In the genomic region with DNA sequence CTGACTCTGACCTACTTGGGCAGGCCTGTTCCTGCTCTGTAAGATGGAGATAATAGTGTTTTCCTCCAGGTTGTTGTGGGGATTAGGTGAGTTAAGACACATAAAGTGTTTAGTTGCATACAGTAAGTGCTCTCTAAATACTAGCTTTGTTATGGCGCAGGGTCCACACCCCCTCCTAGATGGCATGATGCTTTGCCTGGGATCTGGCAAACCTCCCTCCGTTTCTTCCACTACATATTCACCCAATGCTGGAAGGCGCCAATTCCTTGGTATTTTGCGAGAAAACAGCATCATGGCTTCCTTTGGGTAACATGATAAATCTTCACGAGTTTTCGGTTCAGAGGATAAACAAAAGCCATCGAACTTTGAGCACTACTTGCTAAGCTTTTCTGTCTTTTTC, we compare ENCODE assay signal across 8 mouse cellular contexts. TPM values are rescaled to one million over a fixed set of nuclear protein-coding genes. Genes with fewer than 3 reads are reported as not detected.
A peak's percentile ranks its signal among the peaks of the same experiment; 100 is the strongest.
DNase-seq lines count a peak whose midpoint lies in the region; ATAC-seq lines count a peak whose summit lies in the region.

No protein-coding gene starts in this region.

- no peak overlapping the region for H3K27ac ChIP-seq in neural tube, embryonic 12.5 days
- no peak overlapping the region for H3K27ac ChIP-seq in limb, embryonic 13.5 days
- H3K27ac ChIP-seq in neural tube, embryonic 15.5 days (replicated peaks), result 0 out of 2 replicates have a peak overlapping the region, but pooled peaks have one; percentile 89

- peaks cover 25% of the 10 kb centered on the region for H3K4me1 ChIP-seq in neural tube, embryonic 12.5 days
- H3K4me1 ChIP-seq in limb, embryonic 13.5 days, result peaks cover 24% of the 10 kb centered on the region
- H3K4me1 ChIP-seq in neural tube, embryonic 15.5 days, result peaks cover 49% of the 10 kb centered on the region

- WGBS in neural tube, embryonic 12.5 days, result 91% methylated on average over 7 of the region's 7 CpGs
- WGBS in limb, embryonic 13.5 days, result 86% methylated on average over 7 of the region's 7 CpGs
- 90% methylated on average over 7 of the region's 7 CpGs for WGBS in neural tube, embryonic 15.5 days

- H3K9ac ChIP-seq in neural tube, embryonic 12.5 days, result no peak overlapping the region
- H3K9ac ChIP-seq in limb, embryonic 13.5 days, result peak overlapping the region; percentile 77; the same call in 1 of the 2 replicates
- peak overlapping the region; percentile 80; the same call in 1 of the 2 replicates for H3K9ac ChIP-seq in neural tube, embryonic 15.5 days (replicated peaks)

- peak; percentile 71 for DNase-seq in heart, adult 11 months
- DNase-seq in heart, postnatal 25 days (ENCODE audit: low spot score), result no peak
- no peak for DNase-seq in neural tube, embryonic 10.5 days (ENCODE audit: extremely low spot score, low spot score)
- DNase-seq in adrenal gland, adult 8-10 months, result no peak
- no peak for DNase-seq in left cerebral cortex, adult 8-10 months (ENCODE audit: low spot score in 2 of 2)

- no peak for ATAC-seq in neural tube, embryonic 12.5 days (ENCODE audit: low FRiP score, low read depth)
- no peak for ATAC-seq in limb, embryonic 13.5 days (ENCODE audit: low FRiP score, low read depth)
- ATAC-seq in neural tube, embryonic 15.5 days (ENCODE audit: low FRiP score), result no peak

- H3K9me3 ChIP-seq in neural tube, embryonic 12.5 days, result no peaks in the 10 kb centered on the region
- no peaks in the 10 kb centered on the region for H3K9me3 ChIP-seq in limb, embryonic 13.5 days
- no peaks in the 10 kb centered on the region for H3K9me3 ChIP-seq in neural tube, embryonic 15.5 days (replicated peaks)

- no peak overlapping the region for H3K4me3 ChIP-seq in neural tube, embryonic 12.5 days
- peak overlapping the region; percentile 76 for H3K4me3 ChIP-seq in limb, embryonic 13.5 days
- H3K4me3 ChIP-seq in neural tube, embryonic 15.5 days (replicated peaks), result peak overlapping the region; percentile 82

- intact Hi-C loops in heart, postnatal 25 days (cut with DNase I), result no loop called here

- no peaks in the 10 kb centered on the region for H3K27me3 ChIP-seq in neural tube, embryonic 12.5 days (replicated peaks)
- H3K27me3 ChIP-seq in limb, embryonic 13.5 days, result no peaks in the 10 kb centered on the region; the same call in 1 of the 2 replicates
- H3K27me3 ChIP-seq in neural tube, embryonic 15.5 days (replicated peaks), result no peaks in the 10 kb centered on the region

- H3K36me3 ChIP-seq in neural tube, embryonic 12.5 days, result no peaks in the 10 kb centered on the region
- no peaks in the 10 kb centered on the region for H3K36me3 ChIP-seq in limb, embryonic 13.5 days
- no peaks in the 10 kb centered on the region for H3K36me3 ChIP-seq in neural tube, embryonic 15.5 days

- H3K4me2 ChIP-seq in neural tube, embryonic 12.5 days (replicated peaks), result peak overlapping the region; percentile 77
- peak overlapping the region; percentile 86 for H3K4me2 ChIP-seq in limb, embryonic 13.5 days (replicated peaks)
- peak overlapping the region; percentile 82 for H3K4me2 ChIP-seq in neural tube, embryonic 15.5 days

RNA-seq across cellular contexts. Expression of a gene that starts 1.2 kb away (rescaled TPM):
- 1,000 to 10,000 TPM in 1 of 2 experiments, 100 to 1,000 TPM in 1; 915 to 1,100 TPM for total RNA-seq in heart, postnatal 25 days (2021)
- 67.8 and 69.7 TPM in 2 replicates for polyA plus RNA-seq in neural tube, embryonic 12.5 days (2016; fragmentation: Nextera tagmentation; extraction: Ambion mirVana)
- polyA plus RNA-seq in limb, embryonic 13.5 days (2015; fragmentation: Nextera tagmentation; extraction: Ambion mirVana), result 31.8 and 31.9 TPM in 2 replicates
- polyA plus RNA-seq in neural tube, embryonic 15.5 days (2015; fragmentation: Nextera tagmentation; extraction: Ambion mirVana), result 118 and 127 TPM in 2 replicates
- total RNA-seq in adrenal gland, adult 8-10 months (2022), result 100 to 1,000 TPM; 106 to 317 (median 154) TPM
- total RNA-seq in left cerebral cortex, adult 8-10 months (2022), result 100 to 1,000 TPM; 390 to 413 (median 399) TPM
